14 mouse cellular contexts compared by ENCODE assay signal in the genomic region with DNA sequence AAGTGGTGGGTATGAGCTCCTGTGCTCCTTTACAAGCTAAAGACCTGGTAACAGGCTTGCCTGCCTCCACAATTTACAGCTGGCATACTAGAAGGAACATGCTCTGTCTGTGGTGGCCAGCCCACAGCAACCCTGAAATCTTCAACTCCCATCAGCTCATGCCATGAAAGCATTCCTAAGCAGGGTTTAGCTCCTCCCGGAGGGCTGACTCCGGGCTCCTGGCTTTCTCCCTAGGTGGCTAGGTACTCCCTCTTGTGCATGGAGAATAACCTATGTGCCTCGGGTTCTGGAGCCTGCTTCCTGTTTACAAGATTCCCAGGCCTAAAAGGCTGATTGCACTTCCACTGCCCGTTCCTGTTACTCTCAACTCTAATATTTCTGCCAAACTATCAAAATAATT. TPM values are rescaled to one million over a fixed set of nuclear protein-coding genes. Genes with fewer than 3 reads are reported as not detected.
DNase-seq lines count a peak whose midpoint lies in the region; ATAC-seq and TF ChIP-seq lines count a peak whose summit lies in the region.
"Had no signal": no experiment of that assay in that cellular context is flagged by ENCODE, and none has a peak within 500 bp of the region (broad histone marks: within the 10 kb centered on the region; RNA-seq: fewer than 3 reads in every experiment).

No protein-coding gene starts in this region.

- 64% methylated on average over 4 of the region's 4 CpGs for WGBS in embryonic facial prominence, embryonic 12.5 days
- 77% methylated on average over 4 of the region's 4 CpGs for WGBS in embryonic facial prominence, embryonic 10.5 days
- 77% methylated on average over 4 of the region's 4 CpGs for WGBS in midbrain, embryonic 15.5 days
- 80% methylated on average over 4 of the region's 4 CpGs for WGBS in midbrain, embryonic 14.5 days
- 66% methylated on average over 4 of the region's 4 CpGs for WGBS in liver, postnatal 0 days (ENCODE audit: insufficient replicate concordance)

- H3K9ac ChIP-seq in embryonic facial prominence, embryonic 12.5 days: no peak overlapping the region
- H3K9ac ChIP-seq in midbrain, embryonic 15.5 days: 0 out of 2 replicates have a peak overlapping the region, but pooled peaks have one; percentile 4
- H3K9ac ChIP-seq in midbrain, embryonic 14.5 days (replicated peaks; ENCODE audit: low read length): no peak overlapping the region
- no peak overlapping the region for H3K9ac ChIP-seq in liver, postnatal 0 days (replicated peaks)
- H3K9ac ChIP-seq: embryonic facial prominence, embryonic 15.5 days; liver, embryonic 14.5 days had no signal

- no peak for DNase-seq in embryonic facial prominence, embryonic 10.5 days (ENCODE audit: low spot score)
- peak; percentile 10 for DNase-seq in kidney, postnatal 10 days
- DNase-seq in kidney, postnatal 25 days: no peak
- no peak for DNase-seq in midbrain, embryonic 14.5 days
- no peak for DNase-seq in liver, postnatal 0 days
- DNase-seq in layer of hippocampus, adult 11-12 months (ENCODE audit: low spot score): no peak
- DNase-seq: cerebellum, adult 18-20 months had no signal

- no peak for TF ChIP-seq EP300 in liver, postnatal 0 days (IDR thresholded peaks at IDR 0.05; ENCODE audit: low read depth)

- H3K36me3 ChIP-seq in embryonic facial prominence, embryonic 12.5 days: peaks cover 56% of the 10 kb centered on the region
- peaks cover 92% of the 10 kb centered on the region for H3K36me3 ChIP-seq in embryonic facial prominence, embryonic 10.5 days (replicated peaks)
- peaks cover 17% of the 10 kb centered on the region; the same call in 1 of the 2 replicates for H3K36me3 ChIP-seq in midbrain, embryonic 15.5 days (replicated peaks)
- peaks cover 56% of the 10 kb centered on the region for H3K36me3 ChIP-seq in midbrain, embryonic 14.5 days (ENCODE audit: control insufficient read depth, insufficient read depth, low read length)
- H3K36me3 ChIP-seq in liver, postnatal 0 days (replicated peaks; ENCODE audit: insufficient read depth, low read length): peaks cover 63% of the 10 kb centered on the region

- no peak for ATAC-seq in embryonic facial prominence, embryonic 12.5 days (ENCODE audit: insufficient number of reproducible peaks, insufficient read depth, low FRiP score, low TSS enrichment)
- ATAC-seq in midbrain, embryonic 15.5 days (replicated peaks): no peak
- no peak for ATAC-seq in midbrain, embryonic 14.5 days (ENCODE audit: low FRiP score, low TSS enrichment)
- no peak for ATAC-seq in liver, postnatal 0 days
- ATAC-seq: inflammation-experienced regulatory T-cells, adult 6 months; Patski had no signal

- H3K4me3 ChIP-seq in embryonic facial prominence, embryonic 12.5 days: no peak overlapping the region
- no peak overlapping the region for H3K4me3 ChIP-seq in embryonic facial prominence, embryonic 10.5 days
- H3K4me3 ChIP-seq in midbrain, embryonic 15.5 days: no peak overlapping the region
- no peak overlapping the region for H3K4me3 ChIP-seq in midbrain, embryonic 14.5 days (replicated peaks; ENCODE audit: low read depth, low read length)
- no peak overlapping the region for H3K4me3 ChIP-seq in liver, postnatal 0 days (ENCODE audit: low read depth, low read length)
- H3K4me3 ChIP-seq: embryonic facial prominence, embryonic 15.5 days had no signal

- H3K27ac ChIP-seq in embryonic facial prominence, embryonic 12.5 days: 0 out of 2 replicates have a peak overlapping the region, but pooled peaks have one; percentile 11
- H3K27ac ChIP-seq in embryonic facial prominence, embryonic 10.5 days (replicated peaks): no peak overlapping the region
- H3K27ac ChIP-seq in midbrain, embryonic 15.5 days: no peak overlapping the region
- no peak overlapping the region for H3K27ac ChIP-seq in midbrain, embryonic 14.5 days (replicated peaks; ENCODE audit: low read depth, low read length)
- peak overlapping the region; percentile 51; the same call in 1 of the 2 replicates for H3K27ac ChIP-seq in liver, postnatal 0 days (ENCODE audit: low read depth)
- H3K27ac ChIP-seq: embryonic facial prominence, embryonic 15.5 days; kidney, postnatal 0 days; liver, embryonic 14.5 days had no signal

- H3K4me1 ChIP-seq in embryonic facial prominence, embryonic 12.5 days: no peaks in the 10 kb centered on the region
- H3K4me1 ChIP-seq in embryonic facial prominence, embryonic 10.5 days: no peaks in the 10 kb centered on the region
- no peaks in the 10 kb centered on the region for H3K4me1 ChIP-seq in midbrain, embryonic 15.5 days
- no peaks in the 10 kb centered on the region for H3K4me1 ChIP-seq in midbrain, embryonic 14.5 days (ENCODE audit: control insufficient read depth, insufficient read depth, low read length)
- H3K4me1 ChIP-seq in liver, postnatal 0 days (ENCODE audit: insufficient read depth): no peaks in the 10 kb centered on the region
- H3K4me1 ChIP-seq: embryonic facial prominence, embryonic 15.5 days had no signal

- H3K4me2 ChIP-seq in embryonic facial prominence, embryonic 12.5 days (replicated peaks): no peak overlapping the region
- H3K4me2 ChIP-seq in midbrain, embryonic 15.5 days: no peak overlapping the region
- no peak overlapping the region for H3K4me2 ChIP-seq in midbrain, embryonic 14.5 days (ENCODE audit: low read length)
- no peak overlapping the region for H3K4me2 ChIP-seq in liver, postnatal 0 days (ENCODE audit: low read depth, low read length)
- H3K4me2 ChIP-seq: embryonic facial prominence, embryonic 15.5 days had no signal

- no peak for TF ChIP-seq CTCF in liver, postnatal 0 days (IDR thresholded peaks at IDR 0.05; ENCODE audit: low read depth)

- H3K9me3 ChIP-seq in embryonic facial prominence, embryonic 12.5 days: no peaks in the 10 kb centered on the region
- no peaks in the 10 kb centered on the region for H3K9me3 ChIP-seq in embryonic facial prominence, embryonic 10.5 days
- no peaks in the 10 kb centered on the region for H3K9me3 ChIP-seq in midbrain, embryonic 15.5 days
- no peaks in the 10 kb centered on the region for H3K9me3 ChIP-seq in midbrain, embryonic 14.5 days (ENCODE audit: control insufficient read depth, low read length)
- no peaks in the 10 kb centered on the region for H3K9me3 ChIP-seq in liver, postnatal 0 days (ENCODE audit: low read length)
- H3K9me3 ChIP-seq: embryonic facial prominence, embryonic 15.5 days had no signal

- no peaks in the 10 kb centered on the region for H3K27me3 ChIP-seq in embryonic facial prominence, embryonic 12.5 days
- H3K27me3 ChIP-seq in embryonic facial prominence, embryonic 10.5 days (replicated peaks; ENCODE audit: low read depth, poor library complexity, severe bottlenecking): no peaks in the 10 kb centered on the region
- H3K27me3 ChIP-seq in midbrain, embryonic 15.5 days (replicated peaks): no peaks in the 10 kb centered on the region
- H3K27me3 ChIP-seq in midbrain, embryonic 14.5 days (ENCODE audit: control insufficient read depth, insufficient read depth, low read length): no peaks in the 10 kb centered on the region
- H3K27me3 ChIP-seq in liver, postnatal 0 days (ENCODE audit: insufficient read depth, low read length): no peaks in the 10 kb centered on the region
- H3K27me3 ChIP-seq: embryonic facial prominence, embryonic 15.5 days; Patski had no signal

RNA-seq across cellular contexts. Expression of gene Gm9903, which starts 9.1 kb away (rescaled TPM):
- 0.38 and 0.83 TPM in 2 replicates for polyA plus RNA-seq in embryonic facial prominence, embryonic 12.5 days (2016; fragmentation: Nextera tagmentation; extraction: Ambion mirVana)
- 0.30 and 0.32 TPM in 2 replicates for polyA plus RNA-seq in embryonic facial prominence, embryonic 10.5 days (2016; fragmentation: Nextera tagmentation; extraction: Ambion mirVana)
- 0.47 and 0.77 TPM in 2 replicates for polyA plus RNA-seq in midbrain, embryonic 15.5 days (2015; fragmentation: Nextera tagmentation; extraction: Ambion mirVana)
- polyA plus RNA-seq in midbrain, embryonic 14.5 days (2014; fragmentation: Nextera tagmentation; extraction: Ambion mirVana): 0.65 and 0.83 TPM in 2 replicates
- 0.06 and 0.20 TPM in 2 replicates for polyA plus RNA-seq in liver, postnatal 0 days (2015; fragmentation: Nextera tagmentation; extraction: Ambion mirVana)

RNA-seq across cellular contexts. Expression of gene Fam53a, which starts 9.4 kb away (rescaled TPM):
- polyA plus RNA-seq in embryonic facial prominence, embryonic 12.5 days (2016; fragmentation: Nextera tagmentation; extraction: Ambion mirVana): 72.9 and 74.6 TPM in 2 replicates
- polyA plus RNA-seq in embryonic facial prominence, embryonic 10.5 days (2016; fragmentation: Nextera tagmentation; extraction: Ambion mirVana): 78.2 and 79.9 TPM in 2 replicates
- polyA plus RNA-seq in midbrain, embryonic 15.5 days (2015; fragmentation: Nextera tagmentation; extraction: Ambion mirVana): 31.2 and 31.5 TPM in 2 replicates
- 31.4 and 35.4 TPM in 2 replicates for polyA plus RNA-seq in midbrain, embryonic 14.5 days (2014; fragmentation: Nextera tagmentation; extraction: Ambion mirVana)
- polyA plus RNA-seq in liver, postnatal 0 days (2015; fragmentation: Nextera tagmentation; extraction: Ambion mirVana): 20.5 and 21.0 TPM in 2 replicates

RNA-seq across cellular contexts. Expression of gene Slbp, which starts 13.5 kb away (rescaled TPM):
- polyA plus RNA-seq in embryonic facial prominence, embryonic 12.5 days (2016; fragmentation: Nextera tagmentation; extraction: Ambion mirVana): 265 and 270 TPM in 2 replicates
- polyA plus RNA-seq in embryonic facial prominence, embryonic 10.5 days (2016; fragmentation: Nextera tagmentation; extraction: Ambion mirVana): 313 and 322 TPM in 2 replicates
- 109 and 110 TPM in 2 replicates for polyA plus RNA-seq in midbrain, embryonic 15.5 days (2015; fragmentation: Nextera tagmentation; extraction: Ambion mirVana)
- 112 and 134 TPM in 2 replicates for polyA plus RNA-seq in midbrain, embryonic 14.5 days (2014; fragmentation: Nextera tagmentation; extraction: Ambion mirVana)
- 144 and 150 TPM in 2 replicates for polyA plus RNA-seq in liver, postnatal 0 days (2015; fragmentation: Nextera tagmentation; extraction: Ambion mirVana)

RNA-seq across cellular contexts. Expression of gene Tacc3, which starts 19.1 kb away (rescaled TPM):
- polyA plus RNA-seq in embryonic facial prominence, embryonic 12.5 days (2016; fragmentation: Nextera tagmentation; extraction: Ambion mirVana): 227 and 249 TPM in 2 replicates
- polyA plus RNA-seq in embryonic facial prominence, embryonic 10.5 days (2016; fragmentation: Nextera tagmentation; extraction: Ambion mirVana): 318 and 337 TPM in 2 replicates
- polyA plus RNA-seq in midbrain, embryonic 15.5 days (2015; fragmentation: Nextera tagmentation; extraction: Ambion mirVana): 27.9 and 32.2 TPM in 2 replicates
- polyA plus RNA-seq in midbrain, embryonic 14.5 days (2014; fragmentation: Nextera tagmentation; extraction: Ambion mirVana): 25.5 and 45.9 TPM in 2 replicates
- 64.2 and 67.0 TPM in 2 replicates for polyA plus RNA-seq in liver, postnatal 0 days (2015; fragmentation: Nextera tagmentation; extraction: Ambion mirVana)

RNA-seq across cellular contexts. Expression of gene Tmem129, which starts 19.4 kb away (rescaled TPM):
- polyA plus RNA-seq in embryonic facial prominence, embryonic 12.5 days (2016; fragmentation: Nextera tagmentation; extraction: Ambion mirVana): 40.7 and 43.3 TPM in 2 replicates
- 37.1 and 40.0 TPM in 2 replicates for polyA plus RNA-seq in embryonic facial prominence, embryonic 10.5 days (2016; fragmentation: Nextera tagmentation; extraction: Ambion mirVana)
- 31.1 and 32.0 TPM in 2 replicates for polyA plus RNA-seq in midbrain, embryonic 15.5 days (2015; fragmentation: Nextera tagmentation; extraction: Ambion mirVana)
- 29.4 and 31.1 TPM in 2 replicates for polyA plus RNA-seq in midbrain, embryonic 14.5 days (2014; fragmentation: Nextera tagmentation; extraction: Ambion mirVana)
- 15.8 and 16.5 TPM in 2 replicates for polyA plus RNA-seq in liver, postnatal 0 days (2015; fragmentation: Nextera tagmentation; extraction: Ambion mirVana)

Comparison
In these comparisons a context has a peak if more than half of its experiments do, and no peak if none do; other contexts are left out.
1. H3K27ac ChIP-seq: peak in embryonic facial prominence, embryonic 12.5 days (single experiment) and liver, postnatal 0 days (single experiment); none in embryonic facial prominence, embryonic 10.5 days (single experiment), midbrain, embryonic 15.5 days (single experiment) and midbrain, embryonic 14.5 days (single experiment).